Comparison of ENCODE assay signal across 11 mouse cellular contexts in the genomic region with DNA sequence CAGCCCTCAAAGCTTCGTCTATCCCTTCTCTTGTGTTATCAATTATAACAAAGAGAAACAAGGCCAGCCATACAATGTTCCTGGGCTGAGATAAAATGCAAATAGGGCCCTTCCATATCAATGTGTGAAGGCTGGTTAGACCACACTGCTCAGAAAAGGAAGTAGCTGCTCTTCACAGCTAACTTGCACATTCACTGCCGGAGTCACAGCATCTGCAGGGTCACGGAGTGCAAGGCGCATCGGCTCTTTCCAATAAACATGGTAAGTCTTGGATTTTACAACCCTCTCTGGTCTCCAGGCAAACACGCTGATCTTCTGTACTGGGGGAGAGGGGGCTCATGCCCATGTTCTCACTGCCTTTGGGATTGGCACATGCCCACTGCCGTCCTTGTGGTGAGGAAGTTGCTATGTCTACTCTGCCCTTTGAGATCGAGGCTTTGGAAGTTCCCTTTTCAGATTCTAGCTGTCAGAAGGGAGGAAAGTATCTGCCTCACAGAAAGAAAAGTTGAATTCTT. TPM values are rescaled to one million over a fixed set of nuclear protein-coding genes. Genes with fewer than 3 reads are reported as not detected.
DNase-seq lines count a peak whose midpoint lies in the region; ATAC-seq and TF ChIP-seq lines count a peak whose summit lies in the region.
"Had no signal": no experiment of that assay in that cellular context is flagged by ENCODE, and none has a peak within 500 bp of the region (broad histone marks: within the 10 kb centered on the region; RNA-seq: fewer than 3 reads in every experiment).

A gene (plus strand): TSS at position 201 of the 515 bp plus-strand sequence.

- no peaks in the 10 kb centered on the region for H3K9me3 ChIP-seq in heart, embryonic 15.5 days (replicated peaks)
- H3K9me3 ChIP-seq: hindbrain, embryonic 10.5 days; lung, embryonic 15.5 days had no signal

- TF ChIP-seq POLR2A in heart, adult 2 months (IDR thresholded peaks at IDR 0.05; ENCODE audit: insufficient read depth, low read depth, low read length): no peak

- no peak for TF ChIP-seq CTCF in heart, adult 2 months (IDR thresholded peaks at IDR 0.05)

- intact Hi-C loops in heart, adult 2 months (cut with DNase I): no loop called here

- H3K4me1 ChIP-seq in heart, adult 2 months (ENCODE audit: control insufficient read depth, insufficient read depth, low read length): no peaks in the 10 kb centered on the region
- H3K4me1 ChIP-seq in heart, embryonic 15.5 days (replicated peaks): no peaks in the 10 kb centered on the region
- H3K4me1 ChIP-seq: hindbrain, embryonic 10.5 days; lung, embryonic 15.5 days had no signal

- TF ChIP-seq EP300 in heart, adult 2 months (IDR thresholded peaks at IDR 0.05; ENCODE audit: insufficient read depth, low read depth, low read length): no peak

- no peak within 1 kb of the TSS for H3K4me3 ChIP-seq in heart, adult 2 months
- H3K4me3 ChIP-seq in heart, embryonic 15.5 days: 0 out of 2 replicates have a peak within 1 kb of the TSS, but pooled peaks have one; percentile 14
- H3K4me3 ChIP-seq: hindbrain, embryonic 10.5 days; lung, embryonic 15.5 days had no signal

- no peaks in the 10 kb centered on the region for H3K79me2 ChIP-seq in heart, adult 2 months (replicated peaks; ENCODE audit: control insufficient read depth, insufficient read depth, low read length)

- H3K4me2 ChIP-seq in heart, embryonic 15.5 days: 0 out of 2 replicates have a peak within 1 kb of the TSS, but pooled peaks have one; percentile 13
- H3K4me2 ChIP-seq: lung, embryonic 15.5 days had no signal

- no peaks in the 10 kb centered on the region for H3K27me3 ChIP-seq in heart, adult 2 months (ENCODE audit: control insufficient read depth, insufficient read depth, low read length)
- H3K27me3 ChIP-seq in heart, embryonic 15.5 days: no peaks in the 10 kb centered on the region
- H3K27me3 ChIP-seq: lung, embryonic 15.5 days had no signal

- no peaks in the 10 kb centered on the region for H3K36me3 ChIP-seq in heart, adult 2 months (ENCODE audit: control insufficient read depth, insufficient read depth, low read length)
- no peaks in the 10 kb centered on the region for H3K36me3 ChIP-seq in heart, embryonic 15.5 days
- H3K36me3 ChIP-seq: hindbrain, embryonic 10.5 days; lung, embryonic 15.5 days had no signal

- DNase-seq in heart, adult 2 months: peak; percentile 29 to 30
- no peak for DNase-seq in heart, postnatal 4 days
- peak; percentile 61 for DNase-seq in T-cell, adult 2 months (ENCODE audit: low spot score)
- DNase-seq in cerebellum, adult 9-10 months: no peak
- DNase-seq in kidney, postnatal 10 days: no peak
- DNase-seq in layer of hippocampus, postnatal 25 days (ENCODE audit: extremely low spot score in 1 of 2, low spot score in 1 of 2): no peak
- DNase-seq: cerebellum, adult 8-10 months had no signal

- H3K27ac ChIP-seq in heart, adult 2 months: no peak within 1 kb of the TSS
- no peak within 1 kb of the TSS for H3K27ac ChIP-seq in heart, embryonic 15.5 days
- H3K27ac ChIP-seq: hindbrain, embryonic 10.5 days; lung, embryonic 15.5 days had no signal

- ATAC-seq in heart, embryonic 15.5 days (replicated peaks; ENCODE audit: insufficient number of reproducible peaks, insufficient read depth, low FRiP score, low read depth): no peak
- ATAC-seq in megakaryocyte progenitor cell, adult 5-6 weeks (replicated peaks; ENCODE audit: poor library complexity): peak; percentile 72

- WGBS in heart, adult 2 months: 68% methylated on average over 8 of the region's 8 CpGs
- 69% methylated on average over 8 of the region's 8 CpGs for WGBS in heart, embryonic 15.5 days

- no peak within 1 kb of the TSS for H3K9ac ChIP-seq in heart, adult 2 months (ENCODE audit: low read depth, low read length)
- no peak within 1 kb of the TSS for H3K9ac ChIP-seq in heart, embryonic 15.5 days
- H3K9ac ChIP-seq: lung, embryonic 15.5 days had no signal

RNA-seq across cellular contexts. Expression of the gene that starts here (rescaled TPM):
- total RNA-seq in heart, adult 2 months (2021): 10 to 100 TPM; 25.2 to 45.7 TPM
- polyA plus RNA-seq in heart, adult 2 months (2012; rRNA removed): 2.2 and 4.1 TPM in 2 replicates
- 10 to 100 TPM in 1 of 2 experiments, 1 to 10 TPM in 1; 6.1 to 24.8 TPM for total RNA-seq in heart, postnatal 4 days (2021)
- 5.3 and 14.1 TPM in 2 replicates for polyA plus RNA-seq in heart, embryonic 15.5 days (2015; fragmentation: Nextera tagmentation; extraction: Ambion mirVana)
- 30.8 and 42.1 TPM in 2 replicates for total RNA-seq in megakaryocyte progenitor cell, adult 5-6 weeks (2015)
- 7.2 and 15.9 TPM in 2 replicates for total RNA-seq in megakaryocyte progenitor cell, adult 5-6 weeks (2017)
- total RNA-seq in layer of hippocampus, postnatal 25 days (2021): 10 to 100 TPM in 1 of 2 experiments, 1 to 10 TPM in 1; 6.3 to 10.4 TPM

Comparison
In these comparisons a context has a peak if more than half of its experiments do, and no peak if none do; other contexts are left out.
1. DNase-seq: peak in heart, adult 2 months (2 of 2) and T-cell, adult 2 months (single experiment); none in heart, postnatal 4 days (single experiment), cerebellum, adult 9-10 months (single experiment), kidney, postnatal 10 days (single experiment) and layer of hippocampus, postnatal 25 days (0 of 2).